Mouse (Mus musculus) embryonic fibroblast, embryonic 13.5 days (primary cell): ENCODE data around the gene Pirb. TPM values are rescaled to one million over a fixed set of nuclear protein-coding genes. Genes with fewer than 3 reads are reported as not detected.

Experiments used
- H3K27ac ChIP-seq: 2 replicates; pipeline ENCODE4 v1.5.1; 2012; ENCODE audit warnings: low read length, control low read depth, inconsistent platforms; ENCODE audit not compliant: insufficient read depth
- H3K4me1 ChIP-seq: 2 replicates; pipeline ENCODE4 v1.6.1; 2011; ENCODE audit warnings: low read length; ENCODE audit not compliant: control insufficient read depth, insufficient read depth
- H3K4me3 ChIP-seq: 2 replicates; pipeline ENCODE4 v1.5.1; 2011; ENCODE audit warnings: mild to moderate bottlenecking, control low read depth, low read length; ENCODE audit not compliant: insufficient read depth
- CTCF ChIP-seq: IDR thresholded peaks from 2 replicates; pipeline ENCODE4 v1.5.1; 2011; ENCODE audit warnings: mild to moderate bottlenecking, control low read depth, low read length, moderate library complexity, borderline replicate concordance; ENCODE audit not compliant: insufficient read depth
- POLR2A ChIP-seq: IDR thresholded peaks from 2 replicates; pipeline ENCODE4 v1.6.1; 2011; ENCODE audit warnings: low read depth, mild to moderate bottlenecking, control low read depth, low read length, moderate library complexity
- polyA plus RNA-seq: library from polyadenylated mRNA; stranded (reverse); fragments of >200 nt; gene quantifications from 2 replicates; pipeline ENCODE4 v1.2.4, GENCODE M21; 2011; ENCODE audit warnings: low read depth; ENCODE audit not compliant: missing spikeins, insufficient read length

The Pirb gene
- polyA plus RNA-seq, 1 experiment: 0.79 TPM

DNA sequence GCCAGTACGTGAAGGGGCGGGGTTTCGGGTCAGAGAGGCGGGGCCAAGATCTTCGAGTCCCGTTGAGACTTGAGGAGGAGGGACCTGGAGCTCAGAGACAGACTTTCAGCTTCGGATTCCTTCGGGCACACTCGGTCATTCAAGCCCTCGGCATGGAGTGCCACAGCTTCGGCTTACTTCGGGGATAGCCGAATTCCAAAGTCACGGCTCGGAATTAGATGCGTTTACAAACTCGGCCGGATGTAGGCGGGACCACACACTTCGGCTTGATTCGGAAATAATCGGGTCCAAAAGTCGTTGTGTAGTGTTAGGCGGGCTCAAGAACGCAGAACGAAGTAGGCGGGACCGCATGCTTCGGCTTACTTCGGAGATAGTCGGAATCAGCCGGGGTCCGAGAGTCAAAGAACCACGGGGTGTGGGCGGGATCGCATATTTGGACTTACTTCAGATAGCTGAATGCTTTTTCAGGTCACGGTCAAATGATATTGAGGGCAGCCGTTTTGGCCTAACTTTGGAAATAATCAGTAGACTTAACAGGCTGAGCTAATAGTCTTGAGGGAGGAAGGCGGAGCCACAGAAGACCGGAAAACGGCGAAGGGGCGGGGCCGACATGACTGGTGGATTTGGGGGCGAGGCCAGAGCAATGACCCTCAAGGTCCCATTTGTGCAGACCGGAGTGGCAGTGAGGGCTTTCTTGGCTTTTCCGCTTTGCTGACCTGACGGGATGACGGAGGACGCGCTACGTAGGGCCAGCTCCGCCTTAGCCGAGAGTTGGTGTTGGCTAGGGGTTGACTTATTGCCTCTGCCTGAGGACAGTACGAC is 27.0 kb downstream of the Pirb start, which contains the start of gene Mboat7:
Mboat7 (minus strand) TSS at position 537 of the 822 bp plus-strand sequence.
- no peak for TF ChIP-seq CTCF
- TF ChIP-seq POLR2A: peak; percentile 55
- peak within 1 kb of the TSS; percentile 91 for H3K27ac ChIP-seq
- no peaks in the 10 kb centered on the region; the same call in 1 of the 2 replicates for H3K4me1 ChIP-seq
- peak within 1 kb of the TSS; percentile 80 for H3K4me3 ChIP-seq

DNA sequence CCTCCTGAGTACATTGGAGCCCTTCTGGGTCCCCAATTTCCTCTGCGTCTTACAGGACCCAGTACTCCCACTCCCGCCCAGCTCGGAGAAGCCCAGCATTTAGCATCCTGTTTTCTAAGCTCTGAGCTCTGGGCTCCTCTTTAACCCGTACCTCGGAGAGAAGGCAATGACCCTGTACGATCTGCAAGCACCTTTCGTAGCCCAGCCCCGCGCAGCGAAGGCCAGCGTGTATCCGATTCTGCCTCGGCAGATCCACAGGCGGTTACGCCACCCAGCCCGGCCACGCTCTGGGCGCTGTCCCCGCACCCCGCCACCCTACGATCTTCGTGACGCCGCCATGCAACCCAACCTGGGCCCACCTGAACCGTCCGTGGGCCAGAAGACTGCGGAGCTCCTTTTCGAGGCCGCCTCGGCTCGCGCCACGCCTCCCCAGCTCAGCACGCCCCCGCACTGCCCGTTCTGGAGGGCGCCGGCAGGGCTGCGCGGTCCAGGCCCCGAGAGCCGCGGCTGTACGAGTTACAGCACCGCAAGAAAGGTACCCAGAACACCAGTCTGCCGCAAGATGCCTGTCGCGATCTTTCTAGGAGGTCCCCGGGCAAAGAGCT is 27.7 kb downstream of the Pirb start, which contains the start of gene Tsen34:
Tsen34 (plus strand) TSS at position 482 of the 605 bp plus-strand sequence.
- TF ChIP-seq POLR2A (peak; percentile 77), CTCF (no peak)
- Histone ChIP-seq H3K27ac (peak within 1 kb of the TSS; percentile 91), H3K4me1 (no peaks in the 10 kb centered on the region; the same call in 1 of the 2 replicates), H3K4me3 (peak within 1 kb of the TSS; percentile 80)

DNA sequence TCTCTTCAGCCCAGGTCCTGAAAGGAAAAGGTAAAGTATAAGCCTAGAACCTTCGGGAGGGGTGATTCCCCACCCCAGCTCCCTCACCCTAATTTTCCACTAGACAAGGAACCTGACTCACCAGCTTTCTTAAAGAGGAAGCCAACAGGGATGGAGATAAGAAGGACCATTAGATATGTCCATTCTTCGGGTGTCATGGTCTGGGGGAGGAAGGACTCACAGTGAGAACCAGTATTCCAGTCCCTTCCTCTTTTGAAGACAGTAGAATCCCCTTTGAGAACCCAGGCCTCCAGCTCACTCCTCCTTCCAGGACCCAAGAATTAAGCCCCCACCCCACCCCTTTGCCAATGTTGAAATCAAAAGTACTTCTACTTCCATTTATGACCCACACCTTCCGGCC is 28.3 kb downstream of the Pirb start:
- Histone ChIP-seq H3K27ac (peak overlapping the region; percentile 91; the same call in 1 of the 2 replicates), H3K4me1 (no peaks in the 10 kb centered on the region; the same call in 1 of the 2 replicates), H3K4me3 (peak overlapping the region; percentile 80)
- TF ChIP-seq CTCF: no peak
- no peak for TF ChIP-seq POLR2A

DNA sequence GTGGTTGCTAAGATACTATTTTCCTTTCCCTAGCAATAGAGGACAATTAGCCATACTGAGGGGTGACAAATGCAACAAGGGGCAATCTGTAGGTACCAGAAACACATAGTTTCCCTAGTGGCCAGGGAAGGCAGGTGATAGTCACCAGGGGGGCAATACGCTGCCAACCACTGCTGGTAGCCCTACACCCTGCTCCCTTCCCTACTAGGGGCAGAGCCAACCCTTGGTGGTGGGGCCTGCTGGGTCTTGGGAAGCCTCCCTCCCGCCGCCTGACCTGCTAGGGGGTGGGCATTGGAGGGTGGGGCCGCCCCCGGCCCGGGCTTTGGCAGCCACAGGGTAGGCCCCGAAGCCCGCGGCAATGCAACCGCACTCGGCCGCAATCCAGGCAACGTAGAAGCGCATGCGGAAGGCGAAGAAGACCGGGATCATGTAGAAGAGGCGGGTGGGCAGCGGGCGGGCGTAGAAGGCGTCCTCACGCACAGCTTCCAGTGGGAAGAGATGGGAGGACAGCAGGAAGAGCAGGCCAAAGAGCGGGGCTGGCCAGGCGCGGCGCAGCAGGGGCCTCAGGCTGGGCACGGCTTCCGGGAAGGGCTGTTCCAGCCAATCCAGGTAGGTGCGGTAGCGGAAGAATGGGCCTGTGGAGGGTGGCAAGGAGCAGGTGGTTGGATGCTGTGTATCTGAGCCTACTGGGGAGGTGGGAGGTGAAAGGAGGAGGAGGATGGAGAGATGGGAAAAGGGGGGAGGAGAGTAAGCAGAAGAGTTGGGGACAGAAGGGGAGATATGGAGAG is 34.6 kb downstream of the Pirb start:
- TF ChIP-seq POLR2A (no peak), CTCF (no peak)
- H3K4me3 ChIP-seq: no peak overlapping the region
- no peaks in the 10 kb centered on the region for H3K4me1 ChIP-seq
- H3K27ac ChIP-seq: no peak overlapping the region

DNA sequence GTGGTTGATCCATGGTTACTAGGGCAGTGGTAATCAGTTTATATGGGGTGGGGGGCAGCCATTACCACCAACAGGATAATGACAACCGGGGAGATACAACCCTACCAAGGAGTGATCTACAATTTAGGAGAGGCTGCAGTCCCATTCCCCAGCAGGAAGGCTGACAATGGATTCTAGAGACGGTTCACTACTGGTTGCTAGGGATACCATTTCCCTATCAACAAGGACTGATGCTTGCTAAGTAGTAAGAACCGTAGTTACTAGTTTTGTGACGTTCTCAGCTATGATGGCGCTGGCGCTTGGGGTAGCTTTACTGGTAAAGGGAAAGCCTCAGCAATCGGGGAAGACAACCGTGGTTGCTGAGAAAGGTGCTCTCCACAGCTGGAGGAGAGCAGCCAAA is 35.5 kb downstream of the Pirb start:
- no peak overlapping the region for H3K27ac ChIP-seq
- TF ChIP-seq POLR2A (no peak), CTCF (no peak)
- no peak overlapping the region for H3K4me3 ChIP-seq
- H3K4me1 ChIP-seq: no peaks in the 10 kb centered on the region

DNA sequence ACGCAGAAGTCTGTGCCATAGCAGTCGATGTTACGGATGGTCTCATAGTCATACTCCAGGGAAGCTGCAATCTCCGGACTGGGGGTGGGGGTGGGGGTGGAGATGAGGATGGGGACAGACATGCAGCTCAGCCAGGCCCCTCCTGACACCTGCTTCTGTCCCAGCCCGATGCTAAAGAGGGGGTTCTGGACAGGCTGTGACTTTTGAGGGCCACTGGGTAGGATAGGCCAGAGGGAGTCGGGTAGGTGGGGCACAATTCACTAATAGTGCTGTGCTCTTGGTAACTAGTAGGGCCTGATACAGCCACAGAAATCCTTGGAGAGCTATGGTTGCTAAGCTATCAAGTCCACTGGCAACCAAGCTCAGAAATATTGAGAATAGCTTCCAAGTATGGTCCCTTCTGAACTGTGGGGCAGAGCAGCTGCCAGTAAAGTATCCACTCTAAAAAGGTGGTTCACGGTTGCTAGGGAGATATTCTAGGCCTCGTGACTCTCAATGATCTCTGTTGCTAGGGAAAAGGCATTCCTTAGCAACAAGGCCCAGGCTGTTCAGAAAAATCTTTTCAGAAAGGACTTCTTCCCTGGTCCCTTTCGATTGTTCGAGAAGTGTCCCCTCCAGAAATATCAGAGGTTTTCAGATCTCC is 36.2 kb downstream of the Pirb start:
- TF ChIP-seq POLR2A (no peak), CTCF (no peak)
- Histone ChIP-seq H3K4me1 (no peaks in the 10 kb centered on the region), H3K27ac (no peak overlapping the region), H3K4me3 (no peak overlapping the region)

DNA sequence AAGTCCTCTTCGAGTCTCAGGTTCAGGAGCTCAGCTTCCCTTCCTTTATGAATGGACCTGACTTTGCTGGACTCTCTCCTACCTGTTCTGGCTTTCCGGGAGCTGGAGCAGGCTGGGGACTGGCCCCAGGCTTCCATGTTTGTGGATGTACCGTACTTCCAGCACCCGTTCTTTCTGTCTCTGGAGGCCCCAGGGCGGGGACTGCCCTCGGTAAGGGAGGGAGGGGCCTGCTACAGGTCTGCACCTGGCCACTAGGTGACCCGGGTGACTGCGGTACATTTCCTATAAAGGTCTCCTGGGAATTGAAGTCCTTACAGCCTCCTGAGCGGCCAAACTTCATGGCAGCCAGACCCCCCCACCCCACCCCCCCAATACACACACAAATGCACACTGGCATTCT is 42.8 kb downstream of the Pirb start, which contains the start of gene Tmc4:
Tmc4 (minus strand) TSS at position 212 of the 400 bp plus-strand sequence.
- H3K27ac ChIP-seq: no peak within 1 kb of the TSS
- TF ChIP-seq CTCF (no peak), POLR2A (no peak)
- no peaks in the 10 kb centered on the region for H3K4me1 ChIP-seq
- H3K4me3 ChIP-seq: no peak within 1 kb of the TSS

DNA sequence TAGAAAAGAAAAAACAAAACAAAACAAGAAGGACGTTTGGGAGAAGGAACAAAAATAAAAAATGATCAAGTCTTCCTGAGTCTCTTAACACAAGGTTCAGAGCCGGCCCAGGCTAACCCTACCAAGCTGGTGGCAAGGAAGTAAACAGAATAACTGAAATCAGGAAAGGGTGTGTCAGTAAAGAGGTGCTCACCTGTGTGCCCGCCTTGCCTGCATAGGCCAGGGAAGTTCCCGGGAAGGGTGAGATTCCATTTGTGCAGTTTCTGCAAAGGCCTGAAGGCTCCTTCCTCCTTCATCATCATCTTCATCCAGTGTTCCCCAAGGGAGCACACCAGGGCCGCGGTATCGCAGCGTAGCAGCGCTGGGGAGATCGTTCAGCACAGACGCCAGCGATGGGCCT is 43.8 kb downstream of the Pirb start:
- no peaks in the 10 kb centered on the region for H3K4me1 ChIP-seq
- H3K27ac ChIP-seq: no peak overlapping the region
- H3K4me3 ChIP-seq: no peak overlapping the region
- TF ChIP-seq POLR2A (no peak), CTCF (no peak)

DNA sequence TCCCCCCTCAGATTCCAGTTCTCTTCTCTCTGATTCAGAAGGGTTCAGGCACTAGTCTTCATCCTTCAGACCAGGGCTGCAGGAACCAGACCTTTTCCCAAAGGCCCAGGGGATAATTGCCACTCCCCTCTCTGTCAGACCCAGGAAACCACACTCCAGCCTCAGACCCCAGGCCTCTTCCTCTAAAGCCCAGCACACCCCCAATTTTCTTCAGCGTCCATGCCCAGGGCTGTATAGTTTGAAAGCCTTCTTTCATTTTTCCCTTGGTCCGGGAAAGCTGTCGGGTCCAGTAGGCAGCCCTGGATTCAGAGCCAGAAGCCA is 45.0 kb downstream of the Pirb start:
- Histone ChIP-seq H3K27ac (no peak overlapping the region), H3K4me1 (no peaks in the 10 kb centered on the region)
- no peak for TF ChIP-seq CTCF
- TF ChIP-seq POLR2A: no peak

More for the DNA sequence above, 45.0 kb downstream of the Pirb start:
- no peak overlapping the region for H3K4me3 ChIP-seq
